Mouse (Mus musculus): ENCODE data around the gene Map3k5.

DNA sequence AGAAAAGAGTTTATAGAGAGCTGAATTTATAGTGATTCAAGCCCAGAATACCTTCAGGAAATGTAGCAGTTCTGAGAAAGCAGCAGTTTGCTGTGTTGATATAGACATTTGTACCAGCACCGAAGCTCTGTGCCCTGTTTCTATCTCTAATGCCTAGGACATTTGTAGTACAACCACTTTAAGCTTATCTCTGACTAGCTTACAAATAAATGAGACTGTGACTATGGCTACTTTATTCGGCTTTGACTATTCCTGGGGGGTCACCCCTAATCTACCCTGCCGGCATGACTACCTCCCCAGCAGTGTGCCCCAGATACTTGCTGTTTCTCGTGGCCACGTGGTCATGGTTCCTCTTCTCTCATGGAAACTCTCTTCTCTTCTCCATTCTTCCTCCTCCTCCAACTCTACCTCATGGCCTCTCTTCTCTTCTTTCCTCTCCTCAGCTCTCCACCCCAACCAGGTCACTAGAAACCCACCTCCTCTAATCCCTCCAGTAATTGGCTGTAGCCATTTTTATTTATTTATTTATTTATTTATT lies 44.5 kb downstream of the Map3k5 start:
- no peak for TF ChIP-seq CTCF (IDR thresholded peaks at IDR 0.05; ENCODE audit: borderline replicate concordance, extremely low read depth, insufficient read depth, insufficient read length)
- TF ChIP-seq POLR2A (IDR thresholded peaks at IDR 0.05; ENCODE audit: borderline replicate concordance, extremely low read depth, insufficient read depth, insufficient read length, poor library complexity, severe bottlenecking): no peak
